Mouse (Mus musculus) brown adipose tissue, adult 24 weeks (tissue): ENCODE results near the gene Arel1. TPM values are rescaled to one million over a fixed set of nuclear protein-coding genes. Genes with fewer than 3 reads are reported as not detected.

Experiments
- H3K27ac ChIP-seq: fragments of 200-500 bp; replicated peaks from 2 replicates; pipeline ENCODE4 v1.5.1; 2012; ENCODE audit warnings: low read depth, mild to moderate bottlenecking, low read length
- H3K4me1 ChIP-seq: fragments of 200-500 bp; 2 replicates; pipeline ENCODE4 v1.6.1; 2012; ENCODE audit warnings: low read length, mixed read lengths; ENCODE audit not compliant: control insufficient read depth, insufficient read depth, insufficient read length
- H3K4me3 ChIP-seq: fragments of 200-500 bp; 2 replicates; pipeline ENCODE4 v1.5.1; 2012; ENCODE audit warnings: low read depth, mild to moderate bottlenecking, low read length, moderate library complexity; ENCODE audit not compliant: insufficient read depth
- polyA plus RNA-seq: library from polyadenylated mRNA; stranded (reverse); fragments of >200 nt; gene quantifications from 2 replicates; pipeline ENCODE4 v1.2.4, GENCODE M21; 2012; ENCODE audit not compliant: missing spikeins, insufficient read depth, insufficient read length

The Arel1 gene
- polyA plus RNA-seq, 1 experiment = 19.3 TPM

DNA sequence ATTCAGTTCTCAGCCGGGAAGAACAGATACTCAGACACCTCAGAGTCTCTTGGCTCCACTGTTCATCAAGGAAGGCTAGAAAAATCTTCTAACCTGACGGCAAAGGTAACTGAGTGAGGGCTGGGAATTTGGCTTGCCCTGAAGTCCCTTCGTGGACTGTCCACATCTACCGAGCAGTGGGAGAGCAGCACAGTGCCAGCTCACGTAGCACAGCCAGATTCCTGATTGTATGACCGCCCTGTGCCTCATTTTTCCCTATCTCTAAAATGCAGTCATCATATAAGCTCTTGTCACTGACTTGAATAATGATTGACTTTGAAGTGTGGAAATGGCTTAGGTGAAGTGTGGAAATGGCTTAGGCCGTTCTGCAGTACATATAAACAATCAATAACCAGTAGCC is 66.3 kb downstream of the Arel1 start:
- Histone ChIP-seq H3K4me1 (0 out of 2 replicates have a peak, but pooled peaks cover 2% of the 10 kb centered on the region), H3K4me3 (no peak overlapping the region), H3K27ac (no peak overlapping the region)

DNA sequence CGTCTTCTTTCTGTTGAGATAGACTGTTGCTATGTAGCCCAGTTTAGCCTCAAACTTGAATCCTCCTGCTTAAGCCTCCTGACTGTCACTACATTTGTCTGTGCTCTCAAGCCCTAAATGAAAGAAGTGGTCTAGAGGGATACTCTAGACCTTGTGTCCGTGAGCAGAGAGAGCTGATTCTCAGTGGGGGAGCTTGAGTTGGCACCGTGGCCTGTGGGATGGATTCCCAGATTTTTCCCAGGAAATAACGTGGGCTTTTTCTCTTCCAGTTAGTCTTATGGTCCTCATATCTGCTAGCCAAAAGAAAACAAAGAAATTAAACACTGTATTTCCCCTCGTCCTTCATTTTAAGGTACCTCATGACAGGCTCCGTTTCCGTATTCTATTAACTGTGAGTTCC is 70.4 kb downstream of the Arel1 start:
- Histone ChIP-seq H3K4me3 (no peak overlapping the region), H3K4me1 (no peaks in the 10 kb centered on the region), H3K27ac (no peak overlapping the region)

- H3K4me3 ChIP-seq = no peak overlapping the region
- no peaks in the 10 kb centered on the region for H3K4me1 ChIP-seq
- no peak overlapping the region for H3K27ac ChIP-seq
These were observed 73.4 kb downstream of the Arel1 start for GRCm38 (mm10) chr12:84897322-84897721.

DNA sequence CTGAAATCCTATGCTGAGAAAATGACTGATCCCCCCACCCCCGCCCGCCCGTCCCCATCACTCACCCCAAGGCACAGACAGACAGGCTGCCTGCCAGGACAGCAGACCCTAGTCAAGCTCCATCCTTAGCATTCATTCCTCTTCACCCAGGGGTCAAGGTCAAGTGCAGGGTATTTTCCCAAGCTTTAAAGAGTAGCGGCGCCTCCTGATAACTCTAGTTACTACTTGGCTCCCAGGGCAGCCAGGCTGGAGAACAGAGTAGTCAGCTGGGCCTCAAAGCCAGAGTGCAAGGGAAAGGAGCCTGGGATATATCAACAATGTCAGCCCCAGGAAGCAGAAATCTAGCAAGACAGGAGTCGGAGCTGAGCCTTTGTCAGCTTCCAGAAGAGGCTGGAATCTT is 74.5 kb downstream of the Arel1 start:
- Histone ChIP-seq H3K4me1 (no peaks in the 10 kb centered on the region), H3K4me3 (no peak overlapping the region), H3K27ac (no peak overlapping the region)

DNA sequence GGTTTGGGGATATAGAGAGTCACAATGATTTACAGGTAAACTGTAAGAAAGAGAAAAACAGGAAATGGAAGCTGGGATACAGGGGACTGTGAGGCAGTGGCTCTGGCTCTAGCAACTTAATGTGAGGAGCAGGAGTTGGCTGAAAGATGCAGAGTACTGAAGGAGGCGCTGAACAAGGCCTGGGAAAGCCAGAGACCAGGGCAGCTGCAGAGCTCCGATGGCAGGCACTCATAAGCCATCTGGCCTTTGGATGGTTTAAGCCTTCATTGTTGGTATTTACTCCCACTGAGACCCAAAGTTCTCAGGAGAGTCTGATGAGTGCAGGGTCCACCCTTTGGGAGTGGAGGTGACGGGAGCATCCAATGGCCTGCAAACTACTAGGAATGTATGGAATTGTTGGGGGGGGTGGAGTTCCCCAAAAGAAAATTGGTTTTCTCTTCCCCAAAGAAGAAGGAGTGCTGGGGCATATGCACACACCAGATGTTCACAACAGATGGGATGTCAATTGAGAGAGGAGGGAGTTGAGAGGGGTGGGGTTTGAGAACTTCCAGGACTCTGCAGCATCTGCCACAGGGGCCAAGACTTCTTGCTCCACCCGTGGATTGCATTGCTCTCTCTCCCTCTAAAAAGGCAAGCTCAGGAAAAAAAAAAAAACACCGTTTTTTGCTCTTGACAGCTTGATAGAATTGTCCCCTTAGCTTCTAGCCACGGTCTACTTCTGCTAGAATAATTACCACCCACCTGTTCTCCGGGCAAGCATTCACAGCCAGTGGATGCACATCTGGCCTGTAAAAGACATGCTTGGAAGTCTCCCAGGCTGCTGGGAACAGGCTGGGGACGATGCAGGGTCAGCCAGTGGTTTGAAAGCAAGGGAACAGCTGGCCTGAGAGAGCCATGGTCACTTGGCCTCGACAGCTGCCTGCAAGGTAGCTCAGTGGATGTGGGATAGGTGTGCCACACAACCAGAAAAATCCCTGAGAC is 76.8 kb downstream of the Arel1 start:
- no peak overlapping the region for H3K4me3 ChIP-seq
- H3K4me1 ChIP-seq = no peaks in the 10 kb centered on the region
- no peak overlapping the region for H3K27ac ChIP-seq

GRCm38 (mm10) chr12:84890289-84890688 is 80.4 kb downstream of the Arel1 start:
- no peaks in the 10 kb centered on the region for H3K4me1 ChIP-seq
- no peak overlapping the region for H3K27ac ChIP-seq
- H3K4me3 ChIP-seq = no peak overlapping the region

GRCm38 (mm10) chr12:84885107-84885876 is 85.4 kb downstream of the Arel1 start:
- no peak overlapping the region for H3K4me3 ChIP-seq
- no peak overlapping the region for H3K27ac ChIP-seq
- H3K4me1 ChIP-seq = no peaks in the 10 kb centered on the region

- Histone ChIP-seq H3K27ac (no peak overlapping the region), H3K4me3 (no peak overlapping the region), H3K4me1 (no peaks in the 10 kb centered on the region)
These were observed 86.2 kb downstream of the Arel1 start for GRCm38 (mm10) chr12:84884423-84885076.

DNA sequence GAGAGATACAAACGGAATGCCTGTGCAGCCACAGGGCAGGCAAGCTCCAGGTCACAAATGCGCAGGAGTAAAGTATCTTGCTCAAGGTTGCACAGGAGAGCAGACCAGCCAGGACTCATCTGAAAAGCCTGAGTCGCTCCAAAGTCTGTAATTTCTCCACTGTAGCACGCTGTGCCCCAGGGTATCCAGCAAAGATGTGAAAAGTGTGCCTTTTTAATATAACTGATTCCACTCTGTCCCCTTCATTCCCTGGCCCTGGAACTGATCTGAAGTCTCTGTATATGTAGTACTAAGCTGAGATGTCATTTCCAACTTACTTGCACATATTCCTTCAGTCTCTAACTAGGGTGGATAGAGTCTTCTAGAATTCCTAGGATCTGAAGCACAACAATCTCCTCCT is 87.9 kb downstream of the Arel1 start:
- Histone ChIP-seq H3K4me1 (no peaks in the 10 kb centered on the region), H3K4me3 (no peak overlapping the region), H3K27ac (no peak overlapping the region)

- Histone ChIP-seq H3K4me1 (no peaks in the 10 kb centered on the region), H3K27ac (no peak overlapping the region), H3K4me3 (no peak overlapping the region)
These were observed 90.6 kb downstream of the Arel1 start for GRCm38 (mm10) chr12:84880091-84880490.

DNA sequence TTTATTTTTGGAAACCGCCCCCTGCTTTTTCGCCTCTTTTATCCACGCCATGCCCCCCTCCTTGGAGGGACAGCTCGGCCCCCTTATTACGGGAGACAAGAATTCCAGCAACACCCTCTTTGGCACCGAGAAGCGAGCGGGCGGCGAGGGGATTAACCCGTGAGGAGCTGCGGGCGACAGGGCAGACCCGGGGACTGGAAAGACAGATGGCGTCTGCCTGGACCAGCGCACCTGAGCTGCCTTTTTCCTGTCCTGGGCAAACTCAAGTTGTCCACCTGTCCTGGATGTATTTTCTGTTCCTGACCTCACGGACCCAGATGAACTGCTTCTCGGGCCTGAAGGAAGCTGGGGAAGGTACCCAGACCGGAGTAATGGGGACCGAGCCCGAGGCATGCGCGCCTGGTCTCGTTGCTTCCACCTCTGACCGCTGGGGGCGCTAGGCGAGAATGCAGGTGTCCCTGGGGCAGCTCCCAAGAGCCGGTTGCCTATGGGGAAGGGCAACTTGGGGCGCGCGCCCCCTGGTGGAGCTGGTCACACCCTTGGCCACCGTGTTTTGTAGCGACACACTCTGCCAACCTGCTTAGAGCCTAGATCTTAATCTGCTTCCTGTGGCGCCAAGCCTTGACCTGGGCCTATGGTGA is 94.1 kb downstream of the Arel1 start, which contains the start of gene Ltbp2:
Ltbp2 (minus strand) TSS at position 52 of the 641 bp plus-strand sequence.
- no peak within 1 kb of the TSS for H3K27ac ChIP-seq
- peak within 1 kb of the TSS; percentile 27 for H3K4me3 ChIP-seq
- H3K4me1 ChIP-seq = no peaks in the 10 kb centered on the region

DNA sequence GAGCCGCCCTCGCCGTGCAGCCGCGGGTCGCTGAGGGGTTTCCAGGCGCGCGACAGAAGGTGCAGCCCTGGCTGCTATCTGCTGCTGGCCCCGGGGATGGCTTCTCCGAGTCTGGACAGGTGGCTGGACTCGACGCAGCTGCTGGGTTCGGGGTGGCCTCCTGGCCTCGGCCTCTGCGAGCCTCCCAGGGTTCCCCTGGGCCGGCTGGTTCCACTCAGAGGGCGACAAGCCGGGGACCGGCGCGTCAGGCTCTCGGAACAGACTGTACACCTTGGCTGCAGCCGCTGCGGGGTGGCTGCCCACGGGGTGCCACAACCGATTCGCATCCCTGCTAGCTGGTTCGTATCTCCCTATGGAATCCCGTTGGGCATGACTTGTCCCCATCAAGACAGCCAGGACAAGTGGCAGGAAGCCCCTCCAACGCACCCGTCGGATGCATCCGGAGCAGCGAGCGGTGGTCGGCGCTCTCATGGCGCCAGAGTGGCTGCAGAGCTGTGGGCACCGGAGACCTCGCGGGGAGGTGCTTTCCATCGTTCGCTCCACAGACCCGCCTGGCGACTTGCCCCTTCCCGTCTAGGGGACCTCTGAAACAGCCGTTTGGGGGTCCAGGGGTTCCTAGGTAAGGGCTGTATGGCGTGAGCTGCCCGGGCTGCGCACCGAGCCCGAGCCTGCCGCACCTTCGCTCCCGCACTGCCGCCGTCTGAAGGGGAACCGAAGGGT is 94.8 kb downstream of the Arel1 start:
- no peak overlapping the region for H3K27ac ChIP-seq

GRCm38 (mm10) chr12:84873434-84873833 is 97.3 kb downstream of the Arel1 start:
- no peak overlapping the region for H3K4me3 ChIP-seq
- no peak overlapping the region for H3K27ac ChIP-seq
- H3K4me1 ChIP-seq = no peaks in the 10 kb centered on the region

More for the DNA sequence above, 94.8 kb downstream of the Arel1 start:
- Histone ChIP-seq H3K4me1 (no peaks in the 10 kb centered on the region), H3K4me3 (peak overlapping the region; percentile 27)

- H3K4me1 ChIP-seq = no peaks in the 10 kb centered on the region
- no peak overlapping the region for H3K27ac ChIP-seq
These were observed 98.4 kb downstream of the Arel1 start for GRCm38 (mm10) chr12:84872310-84872709.

More at GRCm38 (mm10) chr12:84872310-84872709, 98.4 kb downstream of the Arel1 start:
- H3K4me3 ChIP-seq = no peak overlapping the region
